Mouse (Mus musculus): ENCODE results near the gene Nr2f6. TPM values are rescaled to one million over a fixed set of nuclear protein-coding genes. Genes with fewer than 3 reads are reported as not detected.
"Not testable (repeated sequence)": the region's sequence is repeated elsewhere in the genome, so short reads cannot be mapped to it uniquely, and the experiment has no call there.

Nr2f6 gene
- total RNA-seq, 1 experiment from 2014 or later: 64.5 TPM

DNA sequence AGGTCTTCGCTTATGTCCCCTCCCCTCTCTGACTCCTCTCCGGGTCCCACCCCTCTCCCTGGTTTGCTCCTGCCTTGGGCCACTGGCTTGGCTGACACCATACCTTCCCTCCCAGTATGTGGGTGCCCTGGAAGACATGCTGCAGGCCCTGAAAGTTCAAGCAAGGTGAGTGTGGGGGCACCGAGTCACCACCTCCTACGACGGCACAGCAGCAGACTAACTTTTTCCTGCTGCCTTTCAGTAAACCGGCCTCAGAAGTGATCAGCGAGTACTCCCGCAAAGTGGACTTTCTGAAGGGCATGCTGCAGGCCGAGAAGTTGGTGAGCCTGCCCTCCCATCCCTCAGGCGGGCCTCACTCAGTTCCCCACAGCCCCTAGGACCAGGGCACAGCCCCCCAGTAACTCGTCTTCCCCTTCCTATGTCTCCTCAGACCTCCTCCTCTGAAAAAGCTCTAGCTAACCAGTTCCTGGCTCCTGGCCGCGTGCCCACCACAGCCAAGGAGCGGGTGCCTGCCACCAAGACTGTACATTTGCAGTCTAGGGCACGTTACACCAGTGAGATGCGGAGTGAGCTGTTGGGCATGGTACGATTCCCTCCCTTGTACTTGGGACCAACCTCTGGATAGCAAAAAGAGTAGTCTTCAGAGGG is 14.1 kb downstream of the Nr2f6 start:
- DNase-seq: peak; percentile 38

- DNase-seq: peak; percentile 88
Observed at GRCm38 (mm10) chr8:71366771-71367528, 14.8 kb downstream of the Nr2f6 start, which contains the start of gene Use1. Use1 (plus strand) TSS chr8:71366848.

DNA sequence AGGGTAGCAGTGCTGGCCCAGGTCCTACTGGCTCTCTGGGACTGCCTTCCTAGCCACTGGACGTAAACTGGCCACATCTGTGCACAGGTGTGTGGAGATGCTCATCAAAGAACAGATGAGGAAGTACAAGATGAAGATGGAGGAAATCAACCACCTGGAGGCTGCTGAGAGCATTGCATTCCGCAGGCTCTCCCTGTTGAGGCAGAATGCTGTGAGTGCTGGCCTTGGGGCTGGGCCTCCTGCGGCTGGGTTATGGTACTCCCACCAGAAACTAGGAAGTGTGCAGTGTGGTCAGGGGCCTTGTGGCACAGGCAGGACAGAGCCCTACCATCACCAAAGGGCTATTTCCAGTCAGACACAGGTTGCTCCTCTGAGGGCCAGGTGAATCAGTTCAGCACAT is 23.7 kb downstream of the Nr2f6 start:
- no peak for DNase-seq

DNA sequence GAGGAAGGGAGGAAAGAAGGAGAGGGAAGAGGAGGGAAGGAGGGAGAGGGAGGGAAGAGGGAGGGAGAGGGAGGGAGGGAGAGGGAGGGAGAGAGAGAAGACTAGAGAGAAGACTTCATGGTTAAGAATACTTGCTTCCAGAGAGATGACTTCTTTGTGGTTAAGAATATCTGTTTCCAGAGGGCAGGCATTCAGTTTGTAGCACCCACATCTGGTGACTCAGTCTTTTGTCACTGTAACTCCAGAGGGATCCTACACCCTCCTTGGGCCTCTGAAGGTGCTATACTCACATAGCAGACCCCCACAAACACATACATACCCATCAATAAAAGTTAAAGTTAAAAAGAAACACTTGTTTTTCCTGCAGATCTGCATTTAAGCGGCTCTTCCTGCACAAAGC is 30.2 kb downstream of the Nr2f6 start:
- DNase-seq: no peak

DNA sequence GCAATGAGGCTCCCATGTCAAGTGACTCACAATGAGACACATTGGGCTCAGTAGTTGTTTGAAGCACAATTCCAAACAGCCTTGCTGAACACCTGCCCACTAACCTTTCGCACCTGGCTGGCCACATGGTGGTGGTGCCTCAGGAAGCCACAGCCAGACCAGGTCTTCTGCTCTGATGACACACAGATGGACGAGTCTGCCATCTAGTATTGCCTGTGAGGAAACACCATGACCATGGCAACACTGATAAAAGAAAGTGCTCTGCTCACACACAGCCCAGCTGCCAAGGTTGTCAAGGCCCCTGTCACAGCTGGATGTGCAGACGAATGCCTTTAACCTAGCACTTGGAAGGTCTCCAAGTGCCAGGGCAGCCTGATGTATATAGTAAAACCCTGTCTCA is 30.6 kb downstream of the Nr2f6 start:
- DNase-seq: no peak

GRCm38 (mm10) chr8:71346581-71346980 is 35.2 kb downstream of the Nr2f6 start:
- no peak for DNase-seq

DNA sequence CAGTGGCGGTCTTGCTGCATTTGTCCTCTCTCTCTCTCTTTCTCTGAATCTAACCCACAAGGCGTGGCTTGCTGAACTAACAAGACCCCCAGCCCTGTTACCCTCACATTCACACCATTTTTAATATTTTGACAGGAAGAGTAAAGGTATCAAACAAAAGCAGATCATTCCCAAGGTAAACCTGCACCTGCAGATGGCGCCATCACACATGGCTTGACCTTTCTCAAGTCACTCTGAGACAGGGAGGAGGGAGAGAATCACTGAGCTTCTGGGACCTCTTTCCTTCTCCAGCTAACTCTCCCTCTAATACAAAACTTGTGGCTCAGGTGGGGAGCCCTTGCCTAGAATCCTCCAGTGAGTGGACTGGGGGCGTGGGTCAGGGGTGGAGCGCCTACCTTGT is 41.1 kb downstream of the Nr2f6 start:
- peak; percentile 47 for DNase-seq

- not testable (repeated sequence) for DNase-seq
Observed at GRCm38 (mm10) chr8:71337834-71338233, 43.9 kb downstream of the Nr2f6 start.

DNA sequence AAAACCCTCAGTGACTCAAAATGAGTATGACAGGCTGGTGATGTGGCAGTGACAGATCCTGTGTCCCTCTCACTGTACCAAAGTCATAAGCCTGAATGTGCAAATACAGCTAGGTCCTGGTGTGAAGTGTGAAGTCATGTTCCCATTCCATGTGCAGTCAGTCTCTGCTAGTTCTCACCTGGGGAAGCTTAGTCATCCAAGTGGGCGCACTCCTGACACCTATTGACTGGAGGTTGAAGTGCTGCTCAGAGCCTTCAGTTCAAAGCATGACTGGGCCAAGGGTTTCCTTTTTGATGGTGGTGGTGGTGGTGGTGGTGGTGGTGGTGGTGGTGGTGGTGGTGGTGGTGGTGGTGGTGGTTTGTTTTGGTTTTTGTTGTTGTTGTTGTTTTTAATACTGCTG is 56.9 kb downstream of the Nr2f6 start:
- no peak for DNase-seq

Other genes with a start within 250 kb of the Nr2f6 start
- 40.7 and 42.0 TPM in 2 replicates for gene Myo9b, start 109.2 kb downstream of the Nr2f6 start, total RNA-seq (2021)
- gene Haus8, start 109.0 kb downstream of the Nr2f6 start, total RNA-seq (2021): 19.6 and 21.5 TPM in 2 replicates
- 168 and 199 TPM in 2 replicates for gene Use1, start 15.1 kb downstream of the Nr2f6 start, total RNA-seq (2021)
- 18.7 and 20.7 TPM in 2 replicates for gene Ocel1, start 10.7 kb downstream of the Nr2f6 start, total RNA-seq (2021)
- gene Ushbp1, start 13.8 kb upstream of the Nr2f6 start, total RNA-seq (2021): 20.6 and 25.8 TPM in 2 replicates
- gene Babam1, start 14.9 kb upstream of the Nr2f6 start, total RNA-seq (2021): 105 and 116 TPM in 2 replicates
- gene Ankle1, start 24.1 kb upstream of the Nr2f6 start, total RNA-seq (2021): 3.2 and 4.1 TPM in 2 replicates
- gene Abhd8, start 81.7 kb upstream of the Nr2f6 start, total RNA-seq (2021): 63.0 and 82.8 TPM in 2 replicates
- gene Mrpl34, start 83.0 kb upstream of the Nr2f6 start, total RNA-seq (2021): 109 and 113 TPM in 2 replicates
- 62.5 and 64.7 TPM in 2 replicates for gene Dda1, start 87.2 kb upstream of the Nr2f6 start, total RNA-seq (2021)
- 17.3 and 23.3 TPM in 2 replicates for gene Ano8, start 104.0 kb upstream of the Nr2f6 start, total RNA-seq (2021)
- gene Gtpbp3, start 106.1 kb upstream of the Nr2f6 start, total RNA-seq (2021): 26.5 and 28.7 TPM in 2 replicates
- 167 and 192 TPM in 2 replicates for gene Plvap, start 129.8 kb upstream of the Nr2f6 start, total RNA-seq (2021)
- gene Ccdc194, start 143.8 kb upstream of the Nr2f6 start, total RNA-seq (2021): not detected in 2 replicates
- gene Bst2, start 155.5 kb upstream of the Nr2f6 start, total RNA-seq (2021): 66.0 and 70.2 TPM in 2 replicates
- 62.3 and 73.7 TPM in 2 replicates for gene Mvb12a, start 161.0 kb upstream of the Nr2f6 start, total RNA-seq (2021)
- 5.0 and 8.9 TPM in 2 replicates for gene Tmem221, start 176.9 kb upstream of the Nr2f6 start, total RNA-seq (2021)
- gene Nxnl1, start 184.6 kb upstream of the Nr2f6 start, total RNA-seq (2021): 1.1 TPM in 2 replicates
- gene Slc27a1, start 186.9 kb upstream of the Nr2f6 start, total RNA-seq (2021): 156 and 167 TPM in 2 replicates
- 145 and 153 TPM in 2 replicates for gene Pgls, start 210.2 kb upstream of the Nr2f6 start, total RNA-seq (2021)
- gene Fam129c, start 215.7 kb upstream of the Nr2f6 start, total RNA-seq (2021): 4.0 TPM in 2 replicates
- 64.6 and 66.2 TPM in 2 replicates for gene Colgalt1, start 229.0 kb upstream of the Nr2f6 start, total RNA-seq (2021)